Comparison of ENCODE assay signal across 8 mouse cellular contexts in the genomic region with DNA sequence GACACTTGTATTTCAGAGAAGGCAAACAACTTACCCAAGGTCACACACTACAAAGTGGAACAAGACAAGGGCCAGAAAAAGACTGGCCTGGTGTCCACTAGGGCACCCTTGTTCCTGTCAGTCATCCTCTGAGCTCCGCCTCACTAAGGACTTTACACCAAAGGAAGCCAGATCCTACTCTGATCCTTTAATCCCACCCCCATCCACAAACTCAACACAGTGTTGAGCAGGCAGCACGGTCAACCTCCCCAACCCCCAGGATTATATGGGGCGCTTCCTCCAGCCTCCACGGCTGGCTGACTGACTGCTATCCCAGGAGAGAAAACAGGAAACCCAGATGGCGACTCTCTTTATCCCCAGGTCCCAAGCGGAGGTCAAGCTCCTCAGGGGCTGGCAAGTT. TPM values are rescaled to one million over a fixed set of nuclear protein-coding genes. Genes with fewer than 3 reads are reported as not detected.
A peak's percentile ranks its signal among the peaks of the same experiment; 100 is the strongest.
DNase-seq lines count a peak whose midpoint lies in the region; ATAC-seq lines count a peak whose summit lies in the region.

No protein-coding gene starts in this region.

- no peak overlapping the region for H3K27ac ChIP-seq in forebrain, embryonic 15.5 days (replicated peaks)
- no peak overlapping the region for H3K27ac ChIP-seq in limb, embryonic 13.5 days

- H3K36me3 ChIP-seq in forebrain, embryonic 15.5 days, result 0 out of 2 replicates have a peak, but pooled peaks cover 2% of the 10 kb centered on the region
- H3K36me3 ChIP-seq in limb, embryonic 13.5 days, result no peaks in the 10 kb centered on the region

- intact Hi-C loops in left cerebral cortex, postnatal 14 days (cut with DNase I), result no loop called here
- intact Hi-C loops in left cerebral cortex, postnatal 36 days (cut with DNase I), result no loop called here

- no peaks in the 10 kb centered on the region for H3K9me3 ChIP-seq in forebrain, embryonic 15.5 days
- H3K9me3 ChIP-seq in limb, embryonic 13.5 days, result no peaks in the 10 kb centered on the region

- H3K4me3 ChIP-seq in forebrain, embryonic 15.5 days, result 0 out of 2 replicates have a peak overlapping the region, but pooled peaks have one; percentile 7
- H3K4me3 ChIP-seq in limb, embryonic 13.5 days, result peak overlapping the region; percentile 22; the same call in 1 of the 2 replicates

- H3K4me2 ChIP-seq in forebrain, embryonic 15.5 days (replicated peaks), result peak overlapping the region; percentile 92
- peak overlapping the region; percentile 45 for H3K4me2 ChIP-seq in limb, embryonic 13.5 days (replicated peaks)

- DNase-seq in left cerebral cortex, postnatal 14 days (ENCODE audit: low spot score in 2 of 2), result peak; percentile 9 to 15
- DNase-seq in left cerebral cortex, postnatal 36 days (ENCODE audit: low spot score in 2 of 2), result no peak
- DNase-seq in retina, adult 2 months (ENCODE audit: low read depth, low spot score), result peak; percentile 74
- no peak for DNase-seq in spleen, adult 18-20 months
- no peak for DNase-seq in testis, postnatal 10 days (ENCODE audit: low spot score)
- no peak for DNase-seq in layer of hippocampus, adult 9-11 months

- no peak overlapping the region for H3K9ac ChIP-seq in forebrain, embryonic 15.5 days (replicated peaks)
- 0 out of 2 replicates have a peak overlapping the region, but pooled peaks have one; percentile 20 for H3K9ac ChIP-seq in limb, embryonic 13.5 days

- no peak for ATAC-seq in forebrain, embryonic 15.5 days (replicated peaks)
- peak; percentile 42; the same call in 1 of the 2 replicates for ATAC-seq in limb, embryonic 13.5 days (ENCODE audit: low FRiP score, low read depth)

- H3K27me3 ChIP-seq in forebrain, embryonic 15.5 days, result peaks cover 15% of the 10 kb centered on the region; the same call in 1 of the 2 replicates
- H3K27me3 ChIP-seq in limb, embryonic 13.5 days, result peaks cover 89% of the 10 kb centered on the region

- H3K4me1 ChIP-seq in forebrain, embryonic 15.5 days, result peaks cover 46% of the 10 kb centered on the region
- H3K4me1 ChIP-seq in limb, embryonic 13.5 days, result peaks cover 37% of the 10 kb centered on the region

- WGBS in forebrain, embryonic 15.5 days, result 9% methylated on average over 6 of the region's 6 CpGs
- WGBS in limb, embryonic 13.5 days, result 4% methylated on average over 6 of the region's 6 CpGs

RNA-seq across cellular contexts. Expression of a gene that starts 3.4 kb away (rescaled TPM):
- total RNA-seq in left cerebral cortex, postnatal 14 days (2021), result 10 to 100 TPM; 92.2 to 95.0 TPM
- total RNA-seq in left cerebral cortex, postnatal 36 days (2021), result 10 to 100 TPM; 90.0 to 92.0 TPM
- 12.8 and 16.3 TPM in 2 replicates for polyA plus RNA-seq in forebrain, embryonic 15.5 days (2015; fragmentation: Nextera tagmentation; extraction: Ambion mirVana)
- 0.65 and 1.1 TPM in 2 replicates for polyA plus RNA-seq in limb, embryonic 13.5 days (2015; fragmentation: Nextera tagmentation; extraction: Ambion mirVana)

RNA-seq across cellular contexts. Expression of a gene that starts 44.4 kb away (rescaled TPM):
- total RNA-seq in left cerebral cortex, postnatal 14 days (2021), result under 1 TPM; 0.15 to 0.24 TPM
- total RNA-seq in left cerebral cortex, postnatal 36 days (2021), result under 1 TPM; 0.25 to 0.32 TPM
- polyA plus RNA-seq in forebrain, embryonic 15.5 days (2015; fragmentation: Nextera tagmentation; extraction: Ambion mirVana), result 2.5 and 3.4 TPM in 2 replicates
- polyA plus RNA-seq in limb, embryonic 13.5 days (2015; fragmentation: Nextera tagmentation; extraction: Ambion mirVana), result 16.8 and 18.9 TPM in 2 replicates

RNA-seq across cellular contexts. Expression of a gene that starts 53.3 kb away (rescaled TPM):
- 1 to 10 TPM in 1 of 2 experiments, under 1 TPM in 1; 0.99 to 1.1 TPM for total RNA-seq in left cerebral cortex, postnatal 14 days (2021)
- under 1 TPM; 0.29 to 0.32 TPM for total RNA-seq in left cerebral cortex, postnatal 36 days (2021)
- 3.8 and 4.2 TPM in 2 replicates for polyA plus RNA-seq in forebrain, embryonic 15.5 days (2015; fragmentation: Nextera tagmentation; extraction: Ambion mirVana)
- polyA plus RNA-seq in limb, embryonic 13.5 days (2015; fragmentation: Nextera tagmentation; extraction: Ambion mirVana), result 32.8 and 37.4 TPM in 2 replicates

RNA-seq across cellular contexts. Expression of a gene that starts 56.3 kb away (rescaled TPM):
- 10 to 100 TPM; 59.7 to 63.5 TPM for total RNA-seq in left cerebral cortex, postnatal 14 days (2021)
- 10 to 100 TPM; 53.8 to 55.9 TPM for total RNA-seq in left cerebral cortex, postnatal 36 days (2021)
- polyA plus RNA-seq in forebrain, embryonic 15.5 days (2015; fragmentation: Nextera tagmentation; extraction: Ambion mirVana), result 61.4 and 66.5 TPM in 2 replicates
- polyA plus RNA-seq in limb, embryonic 13.5 days (2015; fragmentation: Nextera tagmentation; extraction: Ambion mirVana), result 47.8 and 51.3 TPM in 2 replicates

Comparison
In these comparisons a context has a peak if more than half of its experiments do, and no peak if none do; other contexts are left out.
1. DNase-seq: peak in left cerebral cortex, postnatal 14 days (2 of 2) and retina, adult 2 months (single experiment); none in left cerebral cortex, postnatal 36 days (0 of 2), spleen, adult 18-20 months (0 of 2), testis, postnatal 10 days (single experiment) and layer of hippocampus, adult 9-11 months (single experiment).